Mouse (Mus musculus) thymus, adult 18-20 months (tissue): Measurements from ENCODE around the gene Nsf.

Experiments
- DNase-seq, 2 experiments: peaks; one replicate each; pipeline ENCODE4 v3.0.0; 2022; ENCODE audit warnings: mixed read lengths in 2 of 2

The Nsf gene

DNA sequence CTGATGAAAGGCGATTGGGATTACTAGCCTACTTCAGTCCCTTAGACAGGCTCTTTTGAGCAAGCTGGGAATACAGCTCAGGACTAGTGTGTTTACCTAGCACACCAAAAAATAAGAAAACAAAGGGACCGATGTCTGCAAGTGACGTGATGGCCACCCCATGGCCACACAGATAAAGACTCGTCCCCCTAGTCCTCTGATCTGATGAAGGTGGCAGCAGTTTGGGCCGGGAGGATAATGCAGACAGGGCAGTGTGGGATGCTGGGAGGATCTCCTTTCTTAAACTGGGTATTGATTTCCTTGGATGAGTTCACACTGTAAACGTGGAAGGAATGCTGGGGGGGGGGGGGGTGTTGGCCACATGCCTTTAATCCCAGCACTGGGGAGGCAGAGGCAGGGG, 13.0 kb downstream of the Nsf start:
- no peak for DNase-seq

DNA sequence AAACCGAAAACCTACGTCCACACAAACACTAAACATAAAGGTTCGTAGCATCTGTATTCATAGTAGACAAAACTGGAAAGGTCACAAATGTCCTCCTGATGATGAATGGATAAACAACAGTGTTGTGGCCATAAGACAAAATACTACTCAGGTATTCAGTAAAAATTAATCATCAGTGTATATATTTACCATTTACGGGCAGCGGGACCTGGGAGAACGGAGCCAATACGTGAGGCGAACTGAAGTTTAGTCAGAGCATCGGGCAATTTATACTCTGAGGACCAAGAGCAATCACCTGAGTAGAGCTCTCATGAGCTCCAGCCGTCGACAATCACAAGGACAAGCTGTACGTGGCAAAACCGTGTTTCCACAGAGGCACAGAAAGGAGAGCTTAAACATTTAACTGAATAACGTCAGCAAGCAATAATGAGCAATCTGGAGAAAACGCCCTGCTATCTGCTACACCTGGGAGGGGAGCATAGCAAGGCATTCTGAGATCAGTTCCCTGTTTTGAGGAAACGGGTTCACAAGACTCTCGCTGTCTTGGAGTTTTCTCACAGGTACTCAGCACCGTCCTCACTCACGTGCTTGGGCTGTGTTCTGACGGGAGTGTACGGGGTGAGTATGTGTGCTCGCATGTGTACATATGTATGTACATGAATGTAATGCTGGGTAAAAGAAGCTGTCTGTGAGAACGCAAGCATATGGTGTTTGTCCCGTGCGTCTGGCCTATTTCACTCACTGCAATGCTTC, 15.7 kb downstream of the Nsf start:
- DNase-seq: no peak

DNA sequence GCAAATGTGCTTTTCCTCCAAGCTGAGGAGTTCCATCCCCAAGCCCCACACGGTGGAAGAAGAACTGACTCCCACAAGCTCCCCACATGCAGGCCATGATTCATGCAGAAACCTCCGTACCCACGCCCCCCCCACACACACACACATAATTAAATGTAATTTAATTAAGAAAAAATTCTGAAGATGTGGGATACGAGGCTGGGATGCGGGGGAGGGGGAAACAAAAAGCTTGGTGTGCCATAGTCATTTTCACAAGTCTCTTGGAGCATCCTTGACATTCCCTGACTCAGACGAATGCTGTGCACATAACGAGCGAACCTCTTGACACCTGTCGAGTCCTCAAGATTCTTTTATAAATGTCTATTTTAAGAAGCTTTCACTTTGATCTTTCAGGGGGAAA, 16.4 kb downstream of the Nsf start:
- no peak for DNase-seq

DNA sequence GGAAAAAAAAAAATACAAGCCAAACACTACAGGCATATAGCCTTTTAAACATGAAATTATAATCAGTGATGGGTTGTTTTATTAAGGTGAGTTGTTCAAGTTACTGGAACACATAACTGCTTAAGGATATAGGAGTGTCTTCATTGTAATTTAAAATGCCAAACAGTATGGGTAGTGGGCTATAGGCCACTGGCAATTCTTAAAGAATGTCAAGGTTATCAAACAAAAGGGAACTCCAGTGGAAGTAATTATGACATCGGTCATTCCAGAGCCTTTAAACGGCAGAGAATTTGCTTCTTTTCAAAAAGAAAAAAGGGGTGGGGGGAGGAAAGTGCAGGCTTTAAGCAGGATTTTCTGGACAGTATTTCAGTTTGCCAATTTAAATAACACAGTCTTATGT, 18.1 kb downstream of the Nsf start:
- DNase-seq: no peak

DNA sequence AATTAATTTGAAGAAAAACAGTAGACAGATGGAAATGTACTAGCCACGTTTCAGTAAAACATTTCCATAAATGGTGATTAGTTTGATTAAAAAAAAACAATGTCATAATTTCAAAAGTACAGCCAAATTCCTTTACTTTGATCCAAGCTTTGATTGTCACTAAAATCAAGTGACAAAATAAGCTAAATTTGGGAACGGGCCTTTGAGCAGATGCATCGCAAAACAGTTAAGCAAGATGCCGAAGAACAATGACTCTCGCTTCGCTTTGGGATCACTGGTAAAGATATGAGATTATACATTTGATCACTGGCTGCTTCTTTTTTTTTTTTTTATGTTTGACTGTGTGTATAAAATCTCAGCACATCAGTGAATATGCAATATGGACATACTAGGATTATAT, 20.0 kb downstream of the Nsf start:
- no peak for DNase-seq

DNA sequence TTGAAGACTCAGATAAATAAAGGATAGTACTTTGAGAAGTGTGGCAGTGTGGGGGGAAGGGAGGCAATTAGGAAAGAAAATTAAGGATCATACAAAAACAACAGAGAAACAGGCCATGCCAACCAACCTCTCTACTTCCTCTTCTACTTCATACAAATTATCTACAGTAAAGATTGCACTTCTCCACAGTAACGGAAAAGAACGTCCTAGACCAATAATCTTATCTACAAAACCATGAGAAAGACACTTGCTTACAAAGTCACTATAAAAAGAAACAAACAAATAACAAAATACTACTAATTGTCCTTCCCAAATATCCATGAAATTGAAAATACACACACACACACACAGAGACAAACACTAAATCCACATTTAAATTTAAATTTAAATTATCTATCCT, 29.9 kb downstream of the Nsf start:
- no peak for DNase-seq

DNA sequence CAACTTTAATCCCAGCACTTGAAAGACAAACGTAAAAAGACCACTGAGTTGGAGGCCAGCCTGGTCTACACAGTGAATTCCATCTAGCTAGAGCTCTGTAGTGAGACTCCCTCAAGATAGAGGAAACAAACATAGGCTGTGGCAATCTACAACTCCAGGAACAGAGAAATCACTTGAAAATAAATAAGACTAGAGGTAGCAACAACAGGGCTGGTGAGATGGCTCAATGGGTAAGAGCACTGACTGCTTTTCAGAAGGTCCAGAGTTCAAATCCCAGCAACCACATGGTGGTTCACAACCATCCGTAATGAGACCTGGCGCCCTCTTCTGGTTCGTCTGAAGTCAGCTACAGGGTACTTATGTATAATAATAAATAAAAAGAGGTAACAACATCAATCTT, 30.6 kb downstream of the Nsf start:
- DNase-seq: no peak

DNA sequence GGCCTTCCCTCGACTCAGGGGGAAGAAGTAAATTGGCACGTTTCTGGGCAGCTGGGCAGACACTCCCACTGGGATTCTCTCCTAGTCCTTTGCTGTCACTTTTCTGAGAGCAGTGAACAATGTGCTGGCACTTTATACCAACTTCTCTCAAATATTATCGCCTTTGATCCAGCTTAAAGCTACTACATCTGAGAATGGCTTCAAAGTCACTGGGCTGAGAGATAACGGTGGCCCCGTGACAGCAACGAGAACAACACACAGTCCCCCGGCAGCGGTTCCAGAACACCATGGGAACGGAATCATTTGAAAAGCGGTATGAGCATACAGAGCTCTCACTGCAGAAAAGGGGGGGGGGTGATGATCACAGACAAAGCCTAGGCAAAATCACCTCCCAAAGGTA, 31.0 kb downstream of the Nsf start:
- no peak for DNase-seq

DNA sequence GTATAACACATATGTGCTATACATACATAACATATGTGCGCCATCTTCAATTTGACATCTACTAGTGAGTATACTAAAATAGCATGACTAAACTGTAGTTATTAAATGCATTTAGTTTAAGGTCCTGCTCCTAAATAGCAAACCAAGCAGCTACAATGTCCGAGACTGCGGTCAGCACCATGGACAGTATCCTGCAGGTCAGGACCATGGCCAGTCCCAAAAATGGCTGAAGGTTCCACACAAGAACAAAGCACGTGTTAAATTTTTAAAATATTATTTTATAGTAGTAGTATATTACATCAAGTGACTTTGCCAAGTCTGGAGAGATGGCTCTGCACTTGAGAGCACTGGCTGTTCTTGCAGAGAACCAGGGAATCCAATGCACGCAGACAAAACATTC, 33.2 kb downstream of the Nsf start:
- DNase-seq: no peak

DNA sequence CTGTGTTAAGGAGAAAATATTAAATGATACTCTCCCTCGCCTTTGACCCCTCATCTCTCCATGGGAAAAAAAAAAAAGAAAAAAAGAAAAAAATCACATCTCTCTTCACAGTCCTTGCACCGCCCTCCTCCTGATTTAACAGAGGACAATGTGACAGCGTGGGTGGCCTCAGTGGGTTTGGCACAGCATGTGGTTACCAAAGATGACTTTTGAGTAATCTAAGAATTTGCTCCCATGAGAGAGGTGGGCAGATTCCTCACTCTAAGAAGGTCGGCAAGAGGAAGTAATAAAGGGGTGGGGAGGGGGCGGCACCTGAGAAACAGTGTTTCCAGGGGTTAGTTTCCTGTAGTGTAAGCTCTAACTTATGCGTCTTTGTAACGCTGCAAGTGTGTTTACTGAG, 37.0 kb downstream of the Nsf start:
- DNase-seq: no peak

DNA sequence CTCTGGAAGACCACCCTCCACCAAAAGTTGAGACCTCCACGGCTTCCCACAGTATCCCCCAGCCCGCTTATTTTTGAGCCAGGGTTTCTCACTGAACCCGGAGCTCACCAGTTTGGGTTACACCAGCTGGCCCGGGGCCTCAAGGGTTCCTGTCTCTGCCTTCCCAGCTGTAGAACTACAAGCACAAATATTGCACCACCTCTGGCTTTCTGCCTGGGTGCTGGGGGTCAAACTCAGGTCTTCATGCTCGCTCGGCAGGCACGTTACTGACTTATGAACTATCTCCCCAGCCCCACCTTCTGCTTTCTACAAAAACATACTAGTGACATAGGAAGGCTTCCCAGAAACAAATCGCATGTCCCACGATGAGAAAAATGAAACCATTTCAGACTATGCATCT, 38.2 kb downstream of the Nsf start:
- DNase-seq: no peak

DNA sequence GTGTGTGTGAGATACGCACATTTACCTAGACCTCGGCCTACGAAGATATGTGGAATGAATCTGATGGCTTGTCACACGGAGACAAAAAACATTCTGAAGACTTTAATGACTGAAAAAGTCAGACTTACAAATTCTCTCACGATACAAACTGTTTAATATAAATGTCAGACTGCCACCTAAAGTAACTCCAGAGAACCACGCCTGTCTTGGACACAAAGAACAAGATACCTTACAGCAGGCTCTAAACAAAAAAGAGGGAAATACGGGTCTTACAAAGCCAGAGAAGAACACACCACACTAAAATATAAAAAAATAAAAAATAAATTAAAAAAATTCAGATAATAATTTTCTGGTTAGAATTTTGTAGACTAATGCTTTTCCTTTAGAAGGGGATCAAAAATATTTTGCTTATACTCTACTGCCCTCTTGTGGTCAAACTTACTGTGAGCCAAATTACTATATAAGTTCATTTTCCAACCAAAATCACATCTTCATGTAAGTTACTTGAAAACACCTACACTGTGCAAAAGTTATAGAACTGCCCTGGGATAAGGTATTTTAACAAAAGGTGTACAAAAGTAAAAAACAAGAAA, 42.8 kb downstream of the Nsf start:
- DNase-seq: no peak

DNA sequence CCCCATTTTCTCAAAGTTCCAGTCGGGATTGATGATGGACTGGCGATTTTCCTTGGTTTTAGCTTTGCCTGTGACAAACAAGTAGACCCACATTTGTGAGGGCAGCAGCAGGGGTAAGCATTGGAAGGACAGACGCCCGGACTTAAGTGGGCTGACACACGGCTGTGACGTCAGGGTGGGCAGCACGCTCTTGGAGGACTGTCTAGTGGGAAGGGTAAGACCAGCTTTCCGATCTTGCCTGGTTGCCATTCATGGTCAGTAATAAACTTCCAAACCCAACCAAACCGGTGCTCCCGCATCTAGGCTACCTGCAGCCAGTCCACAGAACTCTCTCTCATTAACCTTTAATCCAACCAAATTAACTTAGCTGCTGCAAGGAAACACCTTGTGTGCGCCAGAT, 43.3 kb downstream of the Nsf start:
- no peak for DNase-seq

DNA sequence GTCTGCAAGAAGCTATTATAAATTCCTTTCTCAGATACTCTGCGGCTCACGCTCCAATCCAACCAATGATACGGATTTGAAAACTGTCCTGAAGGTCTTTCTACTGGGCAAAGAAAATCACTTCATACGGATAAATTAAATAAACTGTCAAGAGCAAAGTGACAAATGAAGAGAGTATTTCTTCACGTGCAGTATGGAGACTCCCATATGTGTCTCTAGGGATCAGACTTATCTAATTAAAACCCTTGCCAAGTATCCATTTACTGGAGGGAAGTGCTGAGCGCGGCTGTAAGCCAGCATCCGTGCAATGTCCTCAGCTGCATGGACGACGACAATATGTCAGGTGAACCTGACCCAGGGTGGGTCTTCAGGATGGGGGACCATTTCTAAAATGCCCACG, 44.0 kb downstream of the Nsf start:
- no peak for DNase-seq

DNA sequence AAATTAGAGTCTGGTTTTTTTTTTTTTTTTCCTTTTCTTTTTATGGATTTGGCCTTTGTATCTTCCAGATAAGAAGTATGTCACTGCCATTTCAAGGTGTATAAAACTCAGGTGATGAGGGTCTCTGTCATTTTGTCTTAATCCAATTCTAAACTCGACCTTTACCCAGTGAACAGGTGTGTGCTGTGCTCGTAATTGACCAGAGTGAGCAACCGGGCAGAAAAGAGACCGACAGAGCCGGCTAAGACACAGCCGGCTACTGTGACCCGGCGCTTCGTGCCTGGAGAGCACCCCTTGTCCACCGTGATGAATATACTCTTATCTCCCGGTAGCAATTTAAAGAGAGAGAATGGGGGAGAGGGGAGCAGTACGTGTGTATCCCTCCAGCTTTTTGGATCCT, 44.5 kb downstream of the Nsf start:
- no peak for DNase-seq

DNA sequence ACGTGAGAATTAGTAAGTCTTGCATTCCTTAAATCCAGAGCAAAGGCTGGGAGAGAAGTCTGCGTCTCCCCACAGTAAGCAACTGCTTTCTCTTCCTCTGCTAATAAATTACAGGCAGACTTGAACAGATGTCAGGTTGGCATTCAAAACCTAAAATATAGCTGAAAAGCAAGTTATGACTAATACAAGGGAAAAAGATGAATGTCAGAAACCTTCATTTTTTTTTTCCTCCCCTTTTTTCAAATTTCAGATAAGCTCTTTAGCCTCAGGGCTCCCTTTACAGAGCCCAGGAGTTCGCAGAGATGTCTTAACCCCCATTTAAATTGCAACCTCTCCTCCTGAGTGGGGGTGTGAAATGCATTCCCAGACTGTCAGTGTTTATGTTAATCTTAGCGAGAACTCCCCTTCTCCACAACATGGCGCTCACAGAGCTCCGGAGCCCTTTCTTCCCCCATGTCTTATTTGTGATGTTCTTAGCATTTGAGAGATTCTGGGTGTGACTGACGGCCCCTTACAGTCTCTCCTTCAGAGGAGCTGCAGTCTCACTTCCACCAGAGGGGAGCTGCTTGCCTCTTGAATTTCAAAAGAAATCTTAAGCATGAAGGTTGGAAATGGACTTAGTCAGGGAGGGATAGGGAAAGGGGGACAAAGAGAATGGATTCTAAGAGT, 47.7 kb downstream of the Nsf start:
- no peak for DNase-seq

DNA sequence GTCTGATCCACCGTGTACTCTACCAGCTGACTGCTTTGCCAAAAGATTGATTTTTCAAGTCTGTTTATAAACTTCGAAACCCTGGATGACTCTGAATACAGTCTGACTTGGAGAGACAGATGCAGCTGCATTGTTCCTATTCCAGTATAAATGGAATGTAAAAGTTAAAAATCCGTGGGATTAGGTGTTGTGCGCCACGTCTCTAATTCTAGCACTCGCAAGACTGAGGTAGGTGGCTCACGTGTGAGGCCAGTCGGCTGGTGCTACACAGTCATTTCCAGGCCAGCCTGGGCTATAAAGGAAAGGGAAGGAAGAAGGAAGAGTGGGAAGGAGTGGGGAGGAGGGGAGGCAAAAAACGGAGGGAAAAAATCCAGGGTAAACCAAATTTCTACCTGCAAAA, 48.4 kb downstream of the Nsf start:
- no peak for DNase-seq

DNA sequence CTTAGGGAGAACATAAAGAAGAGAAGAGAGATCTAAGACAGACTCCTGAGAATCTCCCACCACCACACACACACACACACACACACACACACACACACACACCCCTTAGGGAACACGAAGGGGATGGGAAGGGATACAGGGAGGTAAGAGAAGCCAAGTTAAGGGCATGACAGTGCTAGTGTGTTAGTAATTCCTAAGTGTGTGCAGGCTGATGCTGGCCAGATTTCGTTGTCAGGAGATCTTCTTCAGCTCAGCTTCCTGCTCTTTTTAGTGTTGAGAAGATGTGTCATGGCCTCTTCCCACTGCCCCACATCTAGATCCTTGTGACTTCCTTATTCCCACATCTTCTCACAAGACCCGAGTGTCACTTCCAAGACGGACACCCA, 52.3 kb downstream of the Nsf start:
- DNase-seq: no peak

DNA sequence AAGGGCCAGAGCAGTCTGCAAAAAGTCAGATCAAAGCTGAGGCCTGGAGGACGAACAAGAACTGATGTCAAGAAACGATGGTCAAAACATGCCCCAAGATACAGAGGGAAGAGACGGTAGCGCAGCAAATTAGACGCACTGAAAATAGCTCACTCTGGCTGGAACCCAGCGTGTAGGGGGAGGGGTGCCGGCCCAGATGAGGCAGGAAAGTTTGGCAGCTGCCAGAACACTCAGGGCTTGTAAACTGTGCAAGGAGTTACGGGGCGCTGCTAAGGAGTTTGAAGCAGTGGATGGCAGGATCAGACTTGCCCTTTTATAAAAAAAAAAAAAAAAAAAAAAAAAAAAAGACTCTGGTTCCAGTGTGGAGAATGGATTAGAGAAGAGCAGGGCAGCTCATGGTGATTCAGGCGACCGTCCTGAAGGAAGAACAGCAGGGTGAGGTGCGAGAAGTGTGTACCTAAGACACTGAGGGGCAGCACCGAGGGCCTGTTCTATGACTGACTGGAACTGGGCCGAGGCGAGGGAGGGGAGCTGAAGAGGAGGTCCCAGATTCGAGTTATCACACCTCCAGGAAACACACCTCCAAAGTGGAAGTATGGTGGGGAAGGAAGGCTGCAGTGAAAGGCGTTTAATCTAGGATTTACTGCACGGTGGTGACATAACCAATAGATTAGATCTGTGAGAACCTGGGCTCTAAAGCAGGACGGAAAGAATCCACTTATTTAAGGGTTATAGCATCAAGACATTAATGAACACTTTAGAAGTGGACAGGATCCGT, 52.9 kb downstream of the Nsf start:
- no peak for DNase-seq

DNA sequence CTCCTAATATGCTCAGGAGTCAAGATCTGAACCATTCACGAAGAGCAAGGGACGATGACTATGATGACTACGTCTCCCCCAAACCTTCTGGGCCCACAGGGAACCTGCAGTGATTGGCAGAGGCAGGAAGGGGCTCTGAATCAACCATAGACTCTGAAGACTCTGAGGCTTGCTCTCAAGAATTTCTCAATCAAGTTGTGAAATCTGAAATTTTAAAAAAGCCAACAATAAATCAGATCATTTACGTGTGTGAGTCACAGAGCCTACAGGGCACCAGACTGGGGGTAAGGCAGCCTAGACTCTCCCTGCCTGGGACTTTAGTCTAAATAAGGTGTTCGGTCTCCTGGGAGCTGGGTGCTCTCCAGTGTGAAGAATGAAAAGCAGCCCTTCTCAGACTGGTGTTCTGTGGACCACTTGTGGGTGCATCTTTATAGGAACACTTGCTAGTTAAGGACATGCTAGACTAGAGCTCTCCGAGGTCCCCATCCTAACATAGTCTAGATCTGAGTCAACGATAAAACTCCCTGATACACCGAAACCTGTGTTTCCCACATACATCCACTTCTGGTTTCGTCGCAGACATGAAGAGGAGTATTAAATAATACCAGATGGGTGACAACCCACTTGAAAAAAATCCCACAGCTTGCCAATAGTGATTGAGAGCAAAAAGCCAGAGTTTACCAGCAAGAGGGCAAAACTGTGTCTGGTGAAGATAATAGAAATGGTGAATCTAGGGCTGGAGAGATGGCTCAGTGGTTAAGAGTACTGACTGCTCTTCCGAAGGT, 56.7 kb downstream of the Nsf start:
- DNase-seq: no peak

DNA sequence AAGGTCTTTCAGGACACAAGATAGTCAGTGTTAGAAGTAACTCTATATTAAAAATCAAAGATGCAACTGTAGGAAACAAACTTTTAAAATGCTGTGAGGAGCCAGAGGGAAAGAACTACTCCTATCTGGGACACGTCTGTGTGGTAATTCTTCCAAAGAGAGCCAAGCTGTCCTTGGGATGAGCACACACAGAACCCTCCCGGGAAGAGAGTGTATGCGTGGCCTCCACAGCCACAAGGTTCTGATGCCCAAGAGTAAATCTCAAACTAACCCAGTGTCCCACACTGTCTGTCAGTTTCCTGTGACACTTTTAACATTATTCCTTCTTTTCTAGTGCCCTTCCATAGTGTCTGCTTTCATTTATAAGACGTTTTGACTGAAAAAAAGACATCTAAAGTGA, 57.8 kb downstream of the Nsf start:
- no peak for DNase-seq

DNA sequence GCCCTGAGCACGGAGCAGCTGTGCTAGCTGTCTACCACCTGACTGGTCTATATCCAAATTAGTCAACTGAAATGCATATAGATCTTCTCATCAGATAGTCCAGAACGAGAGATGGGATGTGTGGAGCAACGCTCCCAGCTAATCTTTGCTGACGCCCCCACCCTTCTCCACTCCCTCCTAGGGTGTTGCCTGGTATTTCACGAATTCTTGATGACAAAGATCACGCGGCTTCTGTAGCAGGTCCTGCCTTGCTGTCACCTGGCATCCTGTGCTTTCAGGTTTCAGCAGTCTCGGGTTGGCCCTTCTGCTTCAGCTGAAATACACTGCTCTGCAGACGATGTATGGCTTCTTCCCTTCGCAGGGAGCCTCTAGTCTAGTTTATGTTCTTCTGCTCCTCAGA, 61.0 kb downstream of the Nsf start:
- no peak for DNase-seq

DNA sequence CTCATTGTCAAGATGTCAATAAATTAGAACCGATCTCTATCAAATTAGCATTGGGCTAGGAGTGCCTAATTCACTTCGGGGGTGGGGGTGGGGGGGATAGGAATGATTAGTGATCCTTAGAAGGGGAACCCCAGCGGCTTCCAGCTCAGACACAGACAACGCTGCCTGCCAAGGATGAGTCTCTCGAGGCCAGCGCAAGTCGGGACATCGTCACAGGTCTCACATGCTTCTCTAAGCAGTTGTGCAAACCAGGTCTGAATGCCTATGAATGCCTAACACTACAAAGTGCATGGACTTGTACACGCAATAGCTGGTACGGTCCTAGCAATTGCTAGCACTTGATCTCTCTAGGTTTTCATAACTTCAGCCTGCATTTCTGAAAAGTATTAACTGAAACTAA, 62.1 kb downstream of the Nsf start:
- no peak for DNase-seq
